Mouse (Mus musculus) lung, adult 18-20 months (tissue): ENCODE measurements around the gene Pde2a.

Source experiments
- DNase-seq, 2 experiments: peaks; one replicate each; pipeline ENCODE4 v3.0.0; 2022; ENCODE audit warnings: mixed read lengths in 2 of 2

Pde2a gene

DNA sequence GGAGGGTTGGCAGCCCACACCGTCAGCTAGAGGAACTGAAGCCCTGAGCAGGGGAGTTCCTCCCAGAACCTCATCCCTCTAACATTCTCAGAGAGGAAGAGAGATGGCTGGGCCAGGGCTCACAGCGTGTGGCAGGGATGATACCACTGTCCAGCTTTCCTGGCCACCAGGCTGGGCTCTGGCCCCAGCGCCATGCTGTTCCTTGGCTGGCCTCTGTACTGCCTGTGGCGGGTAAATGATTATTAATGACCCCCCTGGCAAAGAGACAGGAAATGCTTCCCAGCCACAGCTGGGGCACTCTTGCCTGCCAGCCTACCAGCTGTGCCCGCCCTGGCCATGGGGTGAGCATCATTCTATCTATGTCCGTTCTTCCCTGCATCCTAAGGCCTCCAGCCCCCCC is 33.6 kb downstream of the Pde2a start:
- no peak for DNase-seq

- DNase-seq, result no peak
These were observed 34.8 kb downstream of the Pde2a start for GRCm38 (mm10) chr7:101456318-101456717.

DNA sequence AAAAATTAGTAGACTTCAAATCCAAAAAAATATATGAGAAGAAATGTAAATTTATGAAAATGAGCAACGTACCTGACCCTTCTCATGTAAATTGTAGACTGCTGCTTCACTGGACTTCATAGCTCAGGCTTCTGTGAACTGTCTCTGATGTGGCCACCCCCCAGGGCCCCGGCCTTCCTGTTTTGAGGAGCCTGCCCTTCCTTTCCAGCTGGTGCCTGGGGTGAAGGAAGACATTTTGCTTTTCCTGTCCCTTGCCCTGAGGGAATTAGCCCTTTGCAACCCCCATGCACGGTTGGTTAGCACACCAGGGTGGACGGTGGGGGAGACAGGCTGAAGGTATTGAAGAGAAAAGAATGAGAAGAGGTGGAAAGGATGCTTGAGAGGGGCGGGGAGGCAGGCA is 35.3 kb downstream of the Pde2a start:
- no peak for DNase-seq

- no peak for DNase-seq
These were observed 35.8 kb downstream of the Pde2a start for GRCm38 (mm10) chr7:101457283-101457682.

GRCm38 (mm10) chr7:101457801-101458200 is 36.3 kb downstream of the Pde2a start:
- no peak for DNase-seq

GRCm38 (mm10) chr7:101458278-101458781 is 36.8 kb downstream of the Pde2a start:
- no peak for DNase-seq

GRCm38 (mm10) chr7:101459305-101459813 is 37.9 kb downstream of the Pde2a start:
- DNase-seq, result no peak

DNA sequence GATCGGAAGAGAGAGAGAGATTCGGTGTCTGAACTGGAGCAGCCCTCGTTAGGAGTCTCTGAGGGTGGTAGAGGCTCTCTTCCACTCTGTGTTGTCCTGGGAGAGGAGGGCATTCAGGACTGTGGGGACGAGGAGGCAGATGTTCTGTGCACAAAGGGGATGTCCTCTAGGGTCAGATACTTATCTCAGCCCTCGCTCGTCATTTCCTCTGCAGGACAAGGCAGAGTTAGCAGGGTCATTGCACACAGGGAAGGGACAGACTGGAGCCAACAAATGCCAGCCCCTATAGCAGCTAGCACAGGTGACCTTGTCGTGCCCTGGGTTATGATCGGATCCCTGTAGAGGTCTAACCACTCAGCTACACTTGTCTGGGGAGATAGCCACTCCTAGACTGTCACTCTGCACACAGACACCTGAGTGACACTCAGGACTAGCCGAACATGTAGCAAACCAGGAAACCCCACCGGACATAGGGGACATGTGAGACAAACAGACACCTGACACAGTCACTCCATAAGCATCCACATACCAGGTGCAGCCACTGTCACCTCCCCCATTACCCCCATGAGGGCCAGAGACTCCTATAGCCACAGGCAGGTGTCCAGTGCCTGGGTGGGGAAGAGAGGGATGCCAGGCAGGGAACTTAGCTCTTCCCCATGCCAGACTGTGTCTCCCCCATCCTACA is 38.6 kb downstream of the Pde2a start:
- no peak for DNase-seq

- DNase-seq, result no peak
These were observed 39.1 kb downstream of the Pde2a start for GRCm38 (mm10) chr7:101460608-101460957.

DNA sequence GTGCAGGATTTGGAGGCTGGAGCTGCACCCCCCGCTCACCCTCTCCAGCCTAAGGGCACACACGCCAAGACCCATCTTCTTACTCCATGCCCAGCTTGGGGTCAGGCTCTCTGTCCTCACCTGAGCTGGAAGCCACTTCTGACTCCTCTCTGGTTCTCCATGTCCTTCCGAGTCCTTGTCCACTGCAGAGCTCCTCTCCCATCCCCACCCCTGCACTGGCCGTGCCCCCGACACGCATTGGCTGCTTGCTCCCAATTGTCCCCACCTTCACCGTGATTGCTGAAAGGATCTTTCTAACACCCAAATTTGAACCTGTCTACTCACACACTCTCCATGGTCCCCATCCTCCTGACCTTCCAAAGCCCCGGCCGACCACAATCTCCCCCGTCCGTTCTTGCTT is 40.1 kb downstream of the Pde2a start:
- DNase-seq, result no peak

DNA sequence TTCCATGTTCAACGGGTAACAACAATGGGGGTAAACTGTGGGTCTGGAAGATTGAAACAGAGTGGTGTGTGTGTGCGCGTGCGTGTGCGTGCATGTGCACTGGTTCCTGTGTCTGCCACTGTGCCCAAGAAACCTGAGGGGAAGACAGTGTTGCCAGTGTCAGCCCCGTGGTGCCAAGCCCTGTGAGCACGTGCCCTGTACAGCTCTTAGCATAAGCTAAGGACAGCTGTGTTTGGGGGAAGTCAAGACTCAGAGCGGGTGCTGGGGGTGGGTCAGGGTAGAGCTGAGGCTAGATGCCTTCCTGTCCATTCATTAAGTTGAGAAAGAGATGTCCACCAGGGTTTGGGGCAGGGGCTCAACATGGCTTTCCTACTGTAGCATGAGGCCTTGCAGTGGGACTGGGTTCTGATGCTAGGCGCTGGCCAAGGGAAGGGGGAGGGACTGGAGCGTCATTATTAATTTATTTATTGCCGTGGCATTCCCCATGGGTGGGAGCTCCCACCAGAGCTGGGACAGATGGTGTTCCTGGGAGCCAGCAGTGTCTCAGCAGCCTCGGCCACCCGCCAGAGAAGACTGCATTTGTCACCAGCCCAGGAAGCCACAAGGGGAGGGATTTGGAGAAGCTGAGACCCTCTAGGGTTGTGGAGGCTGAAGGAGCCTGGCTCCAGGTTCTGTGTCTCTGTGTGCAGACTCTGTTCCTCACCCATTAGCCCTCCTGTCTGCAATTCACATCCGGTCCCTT is 41.0 kb downstream of the Pde2a start:
- no peak for DNase-seq

- DNase-seq, result no peak
These were observed 42.3 kb downstream of the Pde2a start for GRCm38 (mm10) chr7:101463665-101464271.

GRCm38 (mm10) chr7:101464927-101465326 is 43.4 kb downstream of the Pde2a start:
- DNase-seq, result no peak

DNA sequence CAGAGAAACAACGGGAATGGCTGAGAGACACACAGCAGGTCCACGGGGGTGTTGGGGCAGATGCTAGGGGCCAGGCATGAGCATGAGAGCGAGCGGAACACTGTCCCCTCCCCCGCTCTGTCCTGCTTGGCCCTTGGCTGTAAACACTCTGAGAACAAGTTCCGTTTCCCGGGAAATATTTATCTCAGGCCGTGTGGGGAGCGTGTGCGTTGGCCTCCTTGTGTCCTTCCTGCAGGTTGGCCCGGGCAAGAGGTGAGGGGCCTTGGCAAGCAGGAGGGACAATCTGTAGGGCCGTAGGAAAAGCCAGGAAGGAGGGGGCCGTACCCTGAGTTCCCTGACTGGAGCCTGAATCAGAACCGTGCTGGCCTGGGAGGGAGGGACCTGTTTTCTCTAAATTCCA is 43.9 kb downstream of the Pde2a start:
- DNase-seq, result peak; percentile 56 to 73

- DNase-seq, result peak; percentile 50 to 59
These were observed 44.5 kb downstream of the Pde2a start for GRCm38 (mm10) chr7:101465850-101466580.

DNA sequence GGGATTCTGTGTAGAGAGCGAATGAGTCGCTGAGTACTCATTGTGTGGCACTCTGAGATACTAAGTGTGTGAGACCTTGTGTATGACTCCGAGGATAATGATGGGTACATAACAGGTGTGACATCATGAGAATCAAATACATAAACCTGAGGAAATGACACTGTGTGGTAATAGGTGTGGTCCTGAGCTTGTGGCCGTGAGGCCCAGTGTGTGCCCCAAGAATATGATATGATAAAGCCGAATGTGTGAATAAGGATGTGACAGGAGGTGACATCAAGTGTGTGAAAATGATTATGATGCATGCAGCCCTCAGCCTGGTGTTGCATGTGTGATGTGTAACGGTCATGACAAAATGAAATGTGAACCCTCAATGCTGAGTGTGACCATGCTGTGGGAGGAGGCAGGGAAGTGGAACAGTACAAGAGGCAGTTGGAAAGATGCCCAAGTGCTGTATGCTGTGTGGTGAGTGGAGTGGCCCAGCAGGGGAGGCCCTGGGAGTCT is 45.1 kb downstream of the Pde2a start:
- peak; percentile 82 to 91 for DNase-seq

DNA sequence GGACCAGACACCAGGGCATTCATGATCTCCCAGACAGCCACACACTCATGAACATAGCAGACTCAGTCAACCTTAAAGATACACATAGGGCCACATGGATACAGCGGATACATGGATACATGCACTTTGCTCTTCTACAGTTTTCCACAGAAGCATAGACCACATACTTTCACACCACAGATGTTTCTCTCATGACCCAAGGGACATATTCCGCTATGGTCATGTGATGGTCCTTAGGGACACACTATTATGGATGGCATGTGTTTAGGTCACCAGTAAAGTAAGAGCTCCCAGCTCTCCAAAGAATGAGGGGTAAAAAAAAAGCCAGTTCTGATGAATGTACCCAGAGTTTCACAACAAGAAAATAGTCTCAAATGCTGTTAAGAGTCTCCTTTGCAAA is 49.9 kb downstream of the Pde2a start:
- DNase-seq, result no peak

GRCm38 (mm10) chr7:101471968-101472480 is 50.5 kb downstream of the Pde2a start:
- no peak for DNase-seq

DNA sequence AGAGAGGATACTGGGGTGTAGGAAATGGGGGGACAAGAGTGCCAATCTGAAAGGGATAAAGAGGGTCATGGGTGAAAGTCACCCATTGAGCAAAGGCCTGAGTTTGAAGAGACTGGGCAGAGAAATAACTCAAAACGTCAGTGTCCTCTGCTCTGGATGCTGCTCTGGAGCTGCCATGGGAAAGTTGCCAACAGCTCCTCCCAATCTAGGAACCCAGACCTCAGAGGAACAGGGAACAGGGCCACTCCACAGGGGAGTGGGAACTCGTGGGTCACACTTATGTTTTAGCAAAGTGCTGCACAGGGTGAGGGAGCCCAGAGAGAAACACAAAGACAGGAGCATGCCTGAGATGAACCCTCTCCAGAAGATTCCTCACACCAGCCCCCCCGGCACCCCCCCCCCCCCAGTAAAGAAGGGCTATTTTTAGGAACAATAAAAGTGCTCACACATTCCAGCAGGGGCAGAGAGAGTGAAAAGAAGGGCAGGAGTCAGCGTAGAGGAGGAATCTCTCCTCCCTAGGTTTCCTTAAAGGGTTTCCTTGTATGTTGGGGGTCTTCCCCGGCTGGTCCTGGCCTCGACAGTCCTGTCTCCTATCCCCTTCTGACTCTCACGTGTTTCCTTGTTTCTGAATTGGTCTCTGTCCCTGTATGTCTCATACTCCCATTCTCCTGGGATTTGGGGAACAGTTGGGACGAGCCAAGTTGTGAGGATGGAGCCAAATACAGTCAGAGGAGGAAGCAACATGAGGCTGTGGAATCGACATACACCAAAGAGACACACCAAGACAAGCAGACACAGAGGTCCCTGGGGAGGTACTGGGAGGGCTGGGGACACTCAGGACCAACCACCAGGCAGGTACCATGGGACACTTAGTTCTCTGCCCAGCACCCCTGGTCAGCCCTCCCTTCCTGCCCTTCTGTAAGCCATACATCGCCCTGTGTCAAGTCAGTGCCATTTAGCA is 51.4 kb downstream of the Pde2a start:
- DNase-seq, result no peak

- DNase-seq, result peak; percentile 28 to 36
These were observed 52.9 kb downstream of the Pde2a start for GRCm38 (mm10) chr7:101474399-101474811.

DNA sequence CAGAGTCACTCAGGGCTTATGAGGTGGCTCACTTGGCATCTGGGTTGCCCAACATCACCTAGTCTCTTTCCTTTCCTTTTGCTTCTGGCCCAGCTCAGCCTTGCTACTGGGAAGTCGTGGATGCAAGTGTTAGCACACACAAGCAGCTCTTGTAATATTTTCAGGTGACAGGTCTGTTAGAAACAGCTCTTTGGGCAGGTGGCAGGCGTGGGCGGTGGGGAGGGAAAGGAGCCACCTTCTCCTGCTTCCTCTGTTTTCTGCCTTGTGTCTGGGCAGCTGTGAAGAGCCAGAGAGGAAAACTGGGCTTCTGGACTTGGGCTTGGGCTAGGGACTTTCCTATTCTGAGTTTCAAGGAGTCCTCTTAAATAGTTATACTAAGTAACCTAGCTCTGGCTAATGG is 54.5 kb downstream of the Pde2a start:
- no peak for DNase-seq
